21 mouse cellular contexts compared by ENCODE assay signal in the genomic region with DNA sequence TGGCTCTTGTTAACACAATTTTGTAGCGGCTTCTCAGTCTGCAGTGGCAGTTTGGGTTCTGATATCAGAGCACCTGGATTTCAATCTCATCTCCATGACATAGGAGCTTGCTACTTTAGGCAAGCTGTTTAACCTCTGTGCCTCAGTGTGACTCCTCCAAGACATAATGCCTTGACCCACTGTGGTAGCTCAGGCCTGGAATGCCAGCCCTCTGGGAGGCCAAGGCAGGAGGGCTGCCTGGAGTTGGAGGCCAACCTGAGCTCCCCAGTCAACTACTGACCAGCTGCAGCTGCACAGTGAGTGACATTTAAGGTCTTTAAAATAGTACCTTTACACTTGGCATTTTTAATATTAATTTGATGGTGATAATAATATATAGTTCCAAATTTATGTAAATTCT. TPM values are rescaled to one million over a fixed set of nuclear protein-coding genes. Genes with fewer than 3 reads are reported as not detected.
DNase-seq lines count a peak whose midpoint lies in the region; ATAC-seq and TF ChIP-seq lines count a peak whose summit lies in the region.
"Had no signal": no experiment of that assay in that cellular context is flagged by ENCODE, and none has a peak within 500 bp of the region (broad histone marks: within the 10 kb centered on the region; RNA-seq: fewer than 3 reads in every experiment).

No protein-coding gene starts in this region.

- WGBS in heart, postnatal 0 days, result 72% methylated on average over 1 of the region's 1 CpGs
- 70% methylated on average over 1 of the region's 1 CpGs for WGBS in midbrain, embryonic 14.5 days
- 96% methylated on average over 1 of the region's 1 CpGs for WGBS in cerebellum, adult 2 months

- no peak for TF ChIP-seq EP300 in heart, postnatal 0 days (IDR thresholded peaks at IDR 0.05; ENCODE audit: low read depth)

- no peak for DNase-seq in heart, postnatal 0 days (ENCODE audit: low spot score)
- no peak for DNase-seq in heart, postnatal 10 days
- peak; percentile 31 for DNase-seq in testis, postnatal 10 days (ENCODE audit: low spot score)
- no peak for DNase-seq in testis, postnatal 14 days (ENCODE audit: low spot score)
- DNase-seq in midbrain, embryonic 14.5 days, result no peak
- no peak for DNase-seq in cerebellum, adult 2 months
- DNase-seq: adrenal gland, postnatal 25 days; liver, embryonic 13.5 days; right cerebral cortex, postnatal 25 days; thymus, postnatal 25 days had no signal

- no peak for ATAC-seq in heart, postnatal 0 days (ENCODE audit: insufficient read depth, low read depth)
- ATAC-seq in midbrain, embryonic 14.5 days (ENCODE audit: low FRiP score, low TSS enrichment), result no peak
- no peak for ATAC-seq in granulocyte monocyte progenitor cell, adult 5-6 weeks (replicated peaks; ENCODE audit: poor library complexity, severe bottlenecking)
- ATAC-seq: inflammation-experienced regulatory T-cells, adult 6 months had no signal

- H3K4me1 ChIP-seq in heart, postnatal 0 days (ENCODE audit: control insufficient read depth, insufficient read depth), result no peaks in the 10 kb centered on the region
- no peaks in the 10 kb centered on the region; the same call in 1 of the 2 replicates for H3K4me1 ChIP-seq in midbrain, embryonic 14.5 days (ENCODE audit: control insufficient read depth, insufficient read depth, low read length)
- no peaks in the 10 kb centered on the region for H3K4me1 ChIP-seq in cerebellum, adult 2 months (ENCODE audit: control insufficient read depth, insufficient read depth, low read length)
- H3K4me1 ChIP-seq: embryonic facial prominence, embryonic 12.5 days; limb, embryonic 12.5 days had no signal

- intact Hi-C loops in heart, postnatal 10 days (cut with DNase I), result no loop called here

- H3K36me3 ChIP-seq in heart, postnatal 0 days (replicated peaks; ENCODE audit: control insufficient read depth, insufficient read depth, low read length), result no peaks in the 10 kb centered on the region
- H3K36me3 ChIP-seq in midbrain, embryonic 14.5 days (ENCODE audit: control insufficient read depth, insufficient read depth, low read length), result no peaks in the 10 kb centered on the region
- H3K36me3 ChIP-seq: embryonic facial prominence, embryonic 12.5 days; heart, embryonic 15.5 days; limb, embryonic 12.5 days; liver, embryonic 13.5 days; lung, embryonic 15.5 days had no signal

- H3K9me3 ChIP-seq in heart, postnatal 0 days (replicated peaks; ENCODE audit: control insufficient read depth, low read length), result no peaks in the 10 kb centered on the region
- no peaks in the 10 kb centered on the region for H3K9me3 ChIP-seq in midbrain, embryonic 14.5 days (ENCODE audit: control insufficient read depth, low read length)
- H3K9me3 ChIP-seq: embryonic facial prominence, embryonic 12.5 days; heart, embryonic 15.5 days; limb, embryonic 12.5 days; liver, embryonic 13.5 days; lung, embryonic 15.5 days had no signal

- peak overlapping the region; percentile 93; the same call in 1 of the 2 replicates for H3K4me2 ChIP-seq in heart, postnatal 0 days (ENCODE audit: low read depth, low read length)
- H3K4me2 ChIP-seq in midbrain, embryonic 14.5 days (ENCODE audit: low read length), result peak overlapping the region; percentile 78

- TF ChIP-seq POLR2A in cerebellum, adult 2 months (IDR thresholded peaks at IDR 0.05; ENCODE audit: borderline replicate concordance, insufficient read depth, low read length), result no peak

- TF ChIP-seq CTCF in heart, postnatal 0 days (IDR thresholded peaks at IDR 0.05; ENCODE audit: low read depth), result no peak
- TF ChIP-seq CTCF in cerebellum, adult 2 months (IDR thresholded peaks at IDR 0.05; ENCODE audit: borderline replicate concordance, insufficient read depth, low read depth, low read length), result no peak

- no peak overlapping the region for H3K4me3 ChIP-seq in heart, postnatal 0 days (ENCODE audit: low read depth, low read length)
- H3K4me3 ChIP-seq in midbrain, embryonic 14.5 days (replicated peaks; ENCODE audit: low read depth, low read length), result no peak overlapping the region
- H3K4me3 ChIP-seq in cerebellum, adult 2 months (replicated peaks; ENCODE audit: insufficient read depth, low read depth, low read length), result no peak overlapping the region

- peaks cover 34% of the 10 kb centered on the region for H3K27me3 ChIP-seq in heart, postnatal 0 days (ENCODE audit: control insufficient read depth, insufficient read depth, low read length)
- no peaks in the 10 kb centered on the region for H3K27me3 ChIP-seq in midbrain, embryonic 14.5 days (ENCODE audit: control insufficient read depth, insufficient read depth, low read length)
- no peaks in the 10 kb centered on the region for H3K27me3 ChIP-seq in cerebellum, adult 2 months (ENCODE audit: control insufficient read depth, insufficient read depth, low read length)

- no peak overlapping the region for H3K27ac ChIP-seq in heart, postnatal 0 days (ENCODE audit: low read depth)
- no peak overlapping the region for H3K27ac ChIP-seq in midbrain, embryonic 14.5 days (replicated peaks; ENCODE audit: low read depth, low read length)
- H3K27ac ChIP-seq in cerebellum, adult 2 months (ENCODE audit: insufficient read depth, low read length), result no peak overlapping the region
- H3K27ac ChIP-seq: embryonic facial prominence, embryonic 12.5 days; kidney, postnatal 0 days; limb, embryonic 12.5 days; liver, embryonic 13.5 days; lung, embryonic 15.5 days had no signal

- H3K9ac ChIP-seq in heart, postnatal 0 days (replicated peaks; ENCODE audit: low read depth, low read length), result no peak overlapping the region
- no peak overlapping the region for H3K9ac ChIP-seq in midbrain, embryonic 14.5 days (replicated peaks; ENCODE audit: low read length)
- H3K9ac ChIP-seq: liver, embryonic 13.5 days had no signal

RNA-seq across cellular contexts. Expression of gene Phf24, which starts 0.5 kb away (rescaled TPM):
- 4.1 and 13.2 TPM in 2 replicates for total RNA-seq in heart, postnatal 0 days (2014; rRNA removed; ENCODE audit: low replicate concordance)
- polyA plus RNA-seq in heart, postnatal 0 days (2015; fragmentation: Nextera tagmentation; extraction: Ambion mirVana), result 5.0 and 5.3 TPM in 2 replicates
- 1 to 10 TPM; 8.0 to 9.5 TPM for total RNA-seq in heart, postnatal 10 days (2021)
- polyA plus RNA-seq in midbrain, embryonic 14.5 days (2014; fragmentation: Nextera tagmentation; extraction: Ambion mirVana), result 33.2 and 33.9 TPM in 2 replicates
- 79.9 and 84.1 TPM in 2 replicates for polyA plus RNA-seq in cerebellum, adult 2 months (2012; rRNA removed)
- 0.11 and 0.21 TPM in 2 replicates for total RNA-seq in granulocyte monocyte progenitor cell, adult 5-6 weeks (2014; fragmentation: Nextera tagmentation)
- total RNA-seq in granulocyte monocyte progenitor cell, adult 5-6 weeks (2017), result 0.04 and 1.0 TPM in 2 replicates
- total RNA-seq: megakaryocyte, adult 5-6 weeks had no signal
- polyA plus RNA-seq: inflammation-experienced regulatory T-cells, adult 6 months had no signal

RNA-seq across cellular contexts. Expression of gene Dnajb5, which starts 33.6 kb away (rescaled TPM):
- 41.8 and 59.1 TPM in 2 replicates for total RNA-seq in heart, postnatal 0 days (2014; rRNA removed; ENCODE audit: low replicate concordance)
- polyA plus RNA-seq in heart, postnatal 0 days (2015; fragmentation: Nextera tagmentation; extraction: Ambion mirVana), result 12.5 and 18.2 TPM in 2 replicates
- 10 to 100 TPM; 61.8 to 68.9 TPM for total RNA-seq in heart, postnatal 10 days (2021)
- polyA plus RNA-seq in midbrain, embryonic 14.5 days (2014; fragmentation: Nextera tagmentation; extraction: Ambion mirVana), result 45.0 and 88.7 TPM in 2 replicates
- polyA plus RNA-seq in cerebellum, adult 2 months (2012; rRNA removed), result 55.0 and 58.7 TPM in 2 replicates
- 4.4 and 16.3 TPM in 2 replicates for total RNA-seq in granulocyte monocyte progenitor cell, adult 5-6 weeks (2014; fragmentation: Nextera tagmentation)
- 1.0 and 1.1 TPM in 2 replicates for total RNA-seq in granulocyte monocyte progenitor cell, adult 5-6 weeks (2017)

RNA-seq across cellular contexts. Expression of gene Fam205c, which starts 41.9 kb away (rescaled TPM):
- not detected in 2 replicates for total RNA-seq in heart, postnatal 0 days (2014; rRNA removed; ENCODE audit: low replicate concordance)
- 0.18 and 0.23 TPM in 2 replicates for polyA plus RNA-seq in heart, postnatal 0 days (2015; fragmentation: Nextera tagmentation; extraction: Ambion mirVana)
- total RNA-seq in heart, postnatal 10 days (2021), result 1 to 10 TPM; 2.7 to 2.9 TPM
- polyA plus RNA-seq in midbrain, embryonic 14.5 days (2014; fragmentation: Nextera tagmentation; extraction: Ambion mirVana), result 1.6 and 2.0 TPM in 2 replicates
- 0.10 TPM in 1 of 2 replicates, not detected in the other for polyA plus RNA-seq in cerebellum, adult 2 months (2012; rRNA removed)
- not detected in 2 replicates for total RNA-seq in granulocyte monocyte progenitor cell, adult 5-6 weeks (2014; fragmentation: Nextera tagmentation)
- total RNA-seq in granulocyte monocyte progenitor cell, adult 5-6 weeks (2017), result not detected in 2 replicates
- total RNA-seq: adrenal gland, postnatal 25 days; common myeloid progenitor, adult 5-6 weeks; megakaryocyte, adult 5-6 weeks had no signal
- polyA plus RNA-seq: inflammation-experienced regulatory T-cells, adult 6 months; limb, embryonic 12.5 days had no signal

RNA-seq across cellular contexts. Expression of gene 1700022I11Rik, which starts 53.4 kb away (rescaled TPM):
- not detected in 2 replicates for total RNA-seq in heart, postnatal 0 days (2014; rRNA removed; ENCODE audit: low replicate concordance)
- polyA plus RNA-seq in heart, postnatal 0 days (2015; fragmentation: Nextera tagmentation; extraction: Ambion mirVana), result 0.19 and 0.41 TPM in 2 replicates
- not detected for total RNA-seq in heart, postnatal 10 days (2021)
- polyA plus RNA-seq in midbrain, embryonic 14.5 days (2014; fragmentation: Nextera tagmentation; extraction: Ambion mirVana), result 0.38 and 0.80 TPM in 2 replicates
- polyA plus RNA-seq in cerebellum, adult 2 months (2012; rRNA removed), result not detected in 2 replicates
- total RNA-seq in granulocyte monocyte progenitor cell, adult 5-6 weeks (2014; fragmentation: Nextera tagmentation), result not detected in 2 replicates
- 0.22 and 0.57 TPM in 2 replicates for total RNA-seq in granulocyte monocyte progenitor cell, adult 5-6 weeks (2017)
- total RNA-seq: adrenal gland, postnatal 25 days; gastrocnemius, postnatal 10 days; left cerebral cortex, adult 8-10 months; megakaryocyte, adult 5-6 weeks had no signal

RNA-seq across cellular contexts. Expression of gene Gm12394, which starts 59.4 kb away (rescaled TPM):
- not detected in 2 replicates for total RNA-seq in heart, postnatal 0 days (2014; rRNA removed; ENCODE audit: low replicate concordance)
- 0.05 and 0.07 TPM in 2 replicates for polyA plus RNA-seq in heart, postnatal 0 days (2015; fragmentation: Nextera tagmentation; extraction: Ambion mirVana)
- under 1 TPM in 1 of 2 experiments, not detected in 1; 0.07 TPM for total RNA-seq in heart, postnatal 10 days (2021)
- 0.69 and 0.92 TPM in 2 replicates for polyA plus RNA-seq in midbrain, embryonic 14.5 days (2014; fragmentation: Nextera tagmentation; extraction: Ambion mirVana)
- polyA plus RNA-seq in cerebellum, adult 2 months (2012; rRNA removed), result 0.10 and 0.11 TPM in 2 replicates
- not detected in 2 replicates for total RNA-seq in granulocyte monocyte progenitor cell, adult 5-6 weeks (2014; fragmentation: Nextera tagmentation)
- not detected in 2 replicates for total RNA-seq in granulocyte monocyte progenitor cell, adult 5-6 weeks (2017)
- total RNA-seq: common myeloid progenitor, adult 5-6 weeks; gastrocnemius, postnatal 10 days; megakaryocyte, adult 5-6 weeks had no signal
- polyA plus RNA-seq: inflammation-experienced regulatory T-cells, adult 6 months had no signal
